Mouse (Mus musculus): ENCODE measurements around the gene Pnp.
"Not testable (repeated sequence)": the region's sequence is repeated elsewhere in the genome, so short reads cannot be mapped to it uniquely, and the experiment has no call there.

The Pnp gene

DNA sequence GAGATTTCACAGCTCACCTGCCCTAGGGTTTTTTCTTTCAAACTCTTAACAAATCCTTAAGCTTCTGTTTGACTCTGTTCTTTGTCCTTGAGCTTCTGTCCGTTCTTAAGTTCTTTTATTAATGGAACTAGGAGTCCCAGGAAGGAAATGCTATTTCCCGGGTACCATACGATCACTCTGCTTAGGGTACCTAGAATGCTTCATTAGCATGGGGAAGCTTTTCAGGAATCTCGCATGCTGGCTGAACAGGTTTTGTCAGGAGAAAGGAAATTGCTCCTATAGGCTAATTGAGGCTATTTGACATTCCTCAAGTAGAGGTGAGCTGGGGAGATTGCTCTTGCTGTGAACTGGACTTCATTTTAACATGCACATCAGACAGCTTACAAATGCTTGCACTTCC lies 42.8 kb downstream of the Pnp start:
- DNase-seq (ENCODE audit: low spot score in 2 of 2) = no peak

DNA sequence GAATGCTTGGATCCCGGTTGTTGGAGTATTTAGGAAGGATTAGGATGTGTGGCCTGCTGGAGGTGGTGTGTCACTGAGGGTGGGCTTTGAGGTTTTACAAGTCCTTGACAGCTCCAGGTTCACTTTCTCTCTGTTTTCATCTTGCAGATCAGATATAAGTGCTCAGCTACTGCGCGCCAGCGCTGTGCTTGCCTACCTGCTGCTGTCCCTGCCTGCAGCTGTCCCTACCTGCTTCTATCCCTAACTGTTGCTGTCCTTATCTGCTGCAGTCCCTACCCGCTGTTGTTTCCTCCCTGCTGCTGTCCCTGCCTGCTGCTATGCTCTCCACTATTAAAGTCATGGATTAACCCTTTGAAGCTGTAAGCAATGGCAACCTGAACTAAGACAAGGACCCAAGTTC lies 44.1 kb downstream of the Pnp start:
- peak in 1 of 2 experiments; percentile 50 for DNase-seq (ENCODE audit: low spot score in 2 of 2)

DNA sequence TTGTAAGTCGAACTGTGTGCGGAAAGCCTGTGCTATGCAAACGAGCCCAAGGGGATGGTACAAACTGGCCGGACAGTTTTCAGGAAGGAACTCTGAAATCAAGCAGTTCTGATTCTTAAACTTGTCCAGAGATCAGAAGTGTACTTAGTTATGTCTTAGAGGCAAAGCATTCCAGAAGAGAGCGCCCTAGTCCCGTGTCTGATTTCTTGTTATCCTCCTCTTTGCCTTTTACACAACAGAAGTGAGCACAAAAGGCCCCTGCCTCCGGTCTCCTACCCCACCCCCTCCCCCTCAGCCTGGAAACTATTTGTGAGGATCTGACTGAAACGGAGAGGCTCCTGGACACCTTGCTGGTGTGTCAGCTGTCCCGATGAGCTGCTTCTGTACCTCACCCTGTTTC lies 45.8 kb downstream of the Pnp start:
- no peak for DNase-seq (ENCODE audit: low spot score in 2 of 2)

DNA sequence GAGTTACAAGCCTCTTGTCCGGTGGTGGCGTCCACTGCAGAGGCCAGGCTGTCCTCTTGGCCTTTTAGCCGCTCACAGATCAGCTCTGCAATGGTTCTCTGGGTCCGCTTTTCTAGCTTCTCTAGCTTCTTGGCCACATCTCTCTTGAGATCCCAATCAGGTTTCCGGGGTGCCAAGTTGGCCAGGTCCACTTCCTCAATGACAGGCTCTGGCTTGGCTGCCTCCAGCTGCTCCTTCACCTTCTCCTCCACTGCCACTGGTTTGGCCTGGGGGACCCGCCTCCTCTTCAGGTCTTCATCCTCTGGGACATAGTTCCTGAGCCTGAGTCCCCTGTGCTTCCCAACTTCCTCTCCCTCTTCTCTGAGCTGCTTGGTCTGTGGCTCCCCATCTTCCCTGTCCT lies 47.6 kb downstream of the Pnp start:
- not testable (repeated sequence) for DNase-seq (ENCODE audit: low spot score in 2 of 2)

DNA sequence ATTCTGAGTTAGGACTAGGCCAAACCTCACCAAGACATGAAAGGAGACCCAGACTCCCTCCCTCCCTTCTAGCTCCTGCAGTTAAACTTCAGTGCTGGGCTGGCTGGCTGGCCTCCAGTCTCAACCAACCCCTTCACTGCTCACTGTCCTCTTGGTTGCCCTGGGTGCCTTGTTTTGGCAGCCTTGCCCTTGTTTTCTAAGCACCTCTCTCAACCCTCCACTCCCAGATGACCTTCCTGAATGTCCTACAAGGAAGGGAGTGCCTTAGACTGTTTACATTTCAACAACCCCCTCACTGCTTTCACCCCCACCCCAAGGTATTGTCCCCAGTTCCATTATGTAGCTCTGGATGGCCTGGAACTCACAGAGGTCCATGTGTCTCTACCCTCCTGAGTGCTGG lies 48.7 kb downstream of the Pnp start:
- peak in 1 of 2 experiments; percentile 49 for DNase-seq (ENCODE audit: low spot score in 2 of 2)

DNA sequence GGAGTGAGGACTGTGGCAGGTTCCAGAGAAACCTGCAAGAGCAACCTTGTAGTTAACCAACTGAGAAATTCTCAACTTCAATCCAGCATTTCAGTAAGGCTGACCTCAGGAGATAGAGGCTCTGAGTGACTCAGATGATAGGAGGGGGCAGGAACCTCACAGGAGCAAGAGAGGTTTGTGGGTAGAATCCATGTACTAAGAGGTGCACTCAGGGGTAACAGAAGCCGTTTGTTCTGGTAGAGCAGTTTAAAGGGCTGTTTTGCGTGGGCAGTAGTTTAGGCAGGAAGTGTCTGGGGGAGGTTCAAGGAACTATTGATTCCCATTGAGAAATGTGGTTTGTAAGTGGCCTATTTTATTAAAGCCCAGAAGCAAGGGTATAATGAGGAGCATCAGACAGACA lies 50.3 kb downstream of the Pnp start:
- no peak for DNase-seq (ENCODE audit: low spot score in 2 of 2)

DNA sequence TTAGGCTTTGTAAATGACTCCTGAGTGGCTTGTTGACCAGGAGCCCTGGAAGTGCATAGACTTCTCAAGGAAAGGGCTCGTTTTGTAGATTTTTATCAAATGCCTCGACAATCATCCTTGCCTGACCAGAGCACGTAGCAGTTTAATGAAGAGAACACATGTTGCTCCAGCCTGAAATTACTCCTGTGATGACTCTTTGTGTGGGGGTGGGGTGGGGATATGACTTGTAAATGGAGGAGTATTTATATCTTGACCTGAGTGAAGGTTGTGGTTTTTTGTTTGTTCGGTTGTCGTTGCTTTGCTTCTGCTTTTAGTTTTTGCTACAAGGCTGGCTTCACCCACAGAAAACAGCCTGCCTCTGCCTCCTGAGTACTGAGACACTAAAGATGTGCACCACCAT lies 51.0 kb downstream of the Pnp start:
- no peak for DNase-seq (ENCODE audit: low spot score in 2 of 2)

DNA sequence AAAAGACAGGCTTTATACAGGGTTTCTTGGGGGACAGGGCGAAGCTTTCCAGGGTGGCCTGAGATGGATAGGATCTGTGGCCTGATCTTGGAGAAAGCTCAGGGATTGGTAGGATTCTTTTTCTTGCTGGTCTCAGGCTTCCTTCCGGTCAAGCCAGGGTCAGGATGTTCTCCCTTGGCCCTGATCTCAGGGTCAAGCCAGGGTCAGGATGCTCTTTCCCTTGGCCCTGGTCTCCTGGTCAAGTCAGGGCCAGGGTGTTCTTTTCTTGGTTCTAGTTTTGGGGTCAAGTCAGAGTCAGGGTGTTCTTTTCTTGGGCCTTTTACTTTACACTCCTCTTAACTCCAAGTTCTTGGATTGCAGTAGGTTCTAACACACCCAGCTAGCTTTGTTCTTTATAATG lies 56.8 kb downstream of the Pnp start:
- DNase-seq (ENCODE audit: low spot score in 2 of 2) = peak in 1 of 2 experiments; percentile 49

DNA sequence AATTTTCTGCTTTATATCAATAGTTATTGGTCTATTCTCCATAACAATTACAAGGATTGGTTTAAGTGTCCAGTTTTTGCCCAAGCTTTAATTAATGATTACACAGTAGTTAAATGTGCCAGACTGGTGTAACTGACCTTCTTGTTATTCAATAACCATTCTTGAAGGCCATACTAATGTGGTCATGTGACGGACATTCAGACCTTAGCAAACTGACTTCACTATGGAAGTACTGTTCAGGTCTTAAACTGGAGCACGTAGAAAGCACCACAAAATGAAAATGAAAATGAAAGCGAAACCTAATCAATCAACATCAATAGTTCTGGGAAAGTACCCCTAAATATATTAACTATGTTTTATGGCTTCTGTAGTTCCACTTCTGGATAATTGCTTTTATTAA lies 60.2 kb downstream of the Pnp start:
- DNase-seq (ENCODE audit: low spot score in 2 of 2) = no peak

DNA sequence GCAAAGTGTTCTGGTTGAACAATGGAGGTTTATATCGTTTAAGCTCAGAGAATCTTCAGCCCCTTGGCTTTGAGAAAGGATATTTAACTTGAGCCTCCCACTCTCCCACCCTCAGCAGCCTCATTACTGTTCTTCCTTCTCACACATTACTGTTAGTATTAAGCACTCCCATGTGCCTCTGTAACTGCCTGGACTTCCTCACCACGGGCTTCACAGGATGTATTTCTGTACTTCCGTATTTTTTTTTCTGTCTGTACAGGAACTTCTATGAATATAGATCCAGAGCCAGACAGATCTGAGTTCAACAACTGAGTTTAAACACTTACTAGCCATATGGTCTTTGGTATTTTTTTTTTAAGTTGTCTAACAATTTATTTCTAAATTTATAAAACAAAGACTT lies 66.2 kb downstream of the Pnp start:
- DNase-seq (ENCODE audit: low spot score in 2 of 2) = no peak

DNA sequence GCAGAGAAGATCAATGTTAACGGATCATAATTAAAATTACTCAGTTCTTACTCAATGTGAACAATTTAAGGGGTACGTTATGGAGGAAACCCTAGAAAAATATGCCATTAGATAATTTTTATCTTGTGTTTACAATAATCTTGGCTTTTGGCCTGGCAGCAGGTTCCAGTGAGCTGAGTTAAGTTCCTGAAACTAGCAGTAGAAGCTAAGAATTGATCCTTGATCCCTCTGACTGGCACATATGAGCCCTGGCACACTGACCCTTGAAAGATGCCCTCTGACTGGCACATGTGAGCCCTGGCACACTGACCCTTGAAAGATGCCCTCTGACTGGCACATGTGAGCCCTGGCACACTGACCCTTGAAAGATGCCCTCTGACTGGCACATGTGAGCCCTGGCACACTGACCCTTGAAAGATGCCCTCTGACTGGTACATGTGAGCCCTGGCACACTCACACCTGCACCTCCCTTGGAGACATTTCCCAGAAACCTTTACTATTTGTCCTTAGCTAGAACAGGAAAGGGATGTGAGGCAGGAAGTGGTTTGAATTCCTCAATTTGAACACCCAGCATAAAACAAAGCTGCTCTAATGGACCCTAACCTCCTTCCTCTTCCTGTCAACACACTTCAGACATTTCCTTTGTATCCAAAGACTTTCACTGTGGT lies 67.3 kb downstream of the Pnp start:
- no peak for DNase-seq (ENCODE audit: low spot score in 2 of 2)

DNA sequence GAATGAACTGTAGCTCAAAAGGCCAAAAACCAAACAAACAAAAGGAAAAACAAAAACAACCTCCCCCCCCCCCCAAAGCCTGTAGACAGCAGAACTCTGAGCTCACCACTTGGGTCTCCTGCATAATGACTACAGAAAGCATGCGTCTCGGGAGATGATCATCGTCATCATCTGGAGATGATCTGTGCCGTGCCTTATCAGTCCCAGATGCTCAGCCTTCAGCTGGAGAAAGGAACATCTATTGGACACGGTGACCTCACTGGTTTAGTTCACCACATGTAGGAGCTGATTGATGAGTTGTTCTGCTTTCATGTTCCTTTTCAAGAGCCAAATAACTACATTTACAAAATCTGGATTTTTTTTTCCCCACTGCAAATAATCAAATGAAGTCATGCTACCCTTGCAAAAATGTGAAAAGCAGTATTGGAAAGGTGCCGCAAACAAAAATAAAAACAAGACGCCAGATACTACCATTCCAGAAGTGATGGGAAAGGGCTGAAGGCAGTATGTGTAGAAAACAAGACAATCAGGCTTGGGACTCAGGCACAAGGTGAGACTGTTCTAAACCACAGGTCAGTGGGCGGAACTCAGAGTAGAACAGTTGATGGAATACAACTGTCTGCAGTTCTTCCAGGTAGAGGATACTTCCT lies 76.4 kb downstream of the Pnp start, which contains the start of gene Rnase10:
Gene Rnase10, plus strand, starts transcription at position 600 of the 650 bp plus-strand sequence.
- DNase-seq (ENCODE audit: low spot score in 2 of 2) = no peak

DNA sequence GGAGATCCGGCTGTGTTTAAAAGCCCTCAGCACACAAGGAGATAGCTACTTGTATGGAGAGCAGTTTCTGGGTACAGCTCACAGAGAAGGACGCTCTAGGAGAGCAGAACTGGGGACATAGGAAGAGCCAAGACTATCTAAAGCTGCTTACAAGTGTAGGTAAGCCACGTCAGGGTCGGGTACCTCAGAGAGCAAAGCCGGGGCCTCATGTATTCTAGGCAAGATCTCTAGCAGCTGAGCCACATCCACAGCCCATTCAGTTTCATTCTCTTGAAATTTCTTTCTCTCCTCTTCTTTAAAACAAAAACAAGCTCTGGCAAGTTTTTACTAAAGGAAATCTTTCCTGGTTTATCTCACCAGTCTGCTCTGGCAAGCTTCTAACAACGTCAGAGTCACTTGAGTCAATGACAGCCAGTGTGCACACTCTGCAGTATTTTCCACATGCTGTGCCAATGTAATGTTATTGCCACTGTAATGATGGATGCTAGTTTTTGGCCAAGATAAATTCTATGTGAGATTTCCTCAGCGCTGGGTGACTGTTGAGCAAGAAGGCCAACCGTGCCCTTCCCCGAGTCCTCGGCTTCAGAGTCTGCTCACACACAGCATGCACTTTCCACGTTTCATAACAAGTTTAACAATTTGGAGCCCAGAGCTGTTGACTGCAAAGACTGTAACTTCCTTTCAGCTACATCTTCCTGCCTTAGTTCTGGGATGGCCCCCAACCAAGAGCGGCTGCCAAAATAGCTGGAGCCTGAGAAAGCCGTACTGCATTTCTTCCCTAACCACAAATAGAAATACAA lies 77.2 kb downstream of the Pnp start:
- DNase-seq (ENCODE audit: low spot score in 2 of 2) = no peak

DNA sequence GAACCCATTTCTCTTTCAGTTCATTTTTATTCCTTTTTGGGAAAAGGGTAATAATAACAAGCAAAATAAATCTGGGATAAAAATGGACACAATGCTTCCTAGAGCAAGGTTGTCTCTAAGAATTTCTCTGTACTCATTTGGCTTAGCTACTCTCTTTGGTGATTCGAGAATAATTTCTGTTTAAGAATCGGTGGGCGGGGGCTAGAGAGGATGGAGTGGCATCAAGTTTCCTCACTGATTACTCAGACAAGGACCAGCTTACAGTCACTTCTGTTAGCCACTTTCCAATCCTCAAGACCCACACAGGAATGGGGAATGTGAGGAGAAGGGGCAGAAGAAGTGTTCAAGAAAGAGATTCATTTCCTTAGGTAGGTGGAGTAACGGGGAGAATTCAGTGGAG lies 77.9 kb downstream of the Pnp start:
- no peak for DNase-seq (ENCODE audit: low spot score in 2 of 2)

DNA sequence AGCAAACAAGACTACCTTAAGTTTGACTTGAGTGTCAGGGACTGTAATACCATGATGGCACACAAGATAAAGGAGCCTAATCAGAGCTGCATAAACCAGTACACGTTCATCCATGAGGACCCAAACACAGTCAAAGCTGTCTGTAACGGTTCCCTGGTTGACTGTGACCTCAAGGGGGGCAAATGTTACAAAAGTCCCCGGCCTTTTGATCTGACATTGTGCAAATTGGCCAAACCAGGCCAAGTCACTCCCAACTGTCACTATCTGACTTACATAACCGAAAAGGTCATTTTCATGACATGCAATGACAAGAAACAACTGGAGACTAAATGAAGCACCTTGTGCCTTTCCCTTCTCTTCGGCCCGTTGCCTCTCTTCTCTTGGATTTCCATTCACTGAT lies 78.7 kb downstream of the Pnp start:
- DNase-seq (ENCODE audit: low spot score in 2 of 2) = no peak

DNA sequence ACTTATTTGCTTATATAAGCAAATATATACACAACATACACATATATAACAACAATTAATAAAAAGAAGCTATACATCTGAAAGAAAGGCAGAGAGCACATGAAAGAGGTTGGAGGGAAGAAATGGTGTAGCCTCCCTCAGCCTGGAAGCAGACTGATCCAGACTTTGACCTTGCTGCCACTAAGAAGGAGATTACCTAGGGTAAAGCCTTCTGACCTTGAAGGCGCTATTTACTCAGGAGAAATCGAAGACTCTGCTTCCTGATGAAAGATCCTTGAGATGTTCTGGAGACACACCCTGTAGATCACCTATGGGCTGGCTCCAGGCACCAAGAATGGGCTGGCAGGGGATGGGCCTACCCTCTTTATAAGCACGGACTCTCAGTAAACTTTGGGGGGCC lies 83.8 kb downstream of the Pnp start:
- DNase-seq (ENCODE audit: low spot score in 2 of 2) = not testable (repeated sequence)

Measured in spleen, postnatal 4 days (tissue).